Mouse (Mus musculus) megakaryocyte-erythroid progenitor cell, adult 5-6 weeks (primary cell): ENCODE measurements around the gene Snx25. TPM values are rescaled to one million over a fixed set of nuclear protein-coding genes. Genes with fewer than 3 reads are reported as not detected.

Source experiments
- ATAC-seq: replicated peaks from 2 replicates; pipeline ENCODE4 v1.8.0; 2016; ENCODE audit warnings: mild to moderate bottlenecking, inconsistent platforms; ENCODE audit not compliant: severe bottlenecking, poor library complexity, low FRiP score, low TSS enrichment
- total RNA-seq, 2 experiments: library from RNA; stranded (forward) in 1 of 2; stranded (reverse) in 1 of 2; fragments of 200-1000, 215-1000 nt in 1 of 2; fragments of >200 nt in 1 of 2; fragmentation: Nextera tagmentation in 1 of 2; gene quantifications; 2 replicates each; pipeline ENCODE4 v1.2.3; 2014 to 2017

Gene Snx25
- total RNA-seq, 2 experiments from 2014 or later = 8.5 to 25.4 TPM

- ATAC-seq = no peak
Measured at GRCm38 (mm10) chr8:46039666-46040065, 112.3 kb downstream of the Snx25 start.

- ATAC-seq = no peak
Measured at GRCm38 (mm10) chr8:46036217-46036616, 115.7 kb downstream of the Snx25 start.

- no peak for ATAC-seq
Measured at GRCm38 (mm10) chr8:46024392-46024791, 127.6 kb downstream of the Snx25 start.

GRCm38 (mm10) chr8:46022758-46023157 lies 129.2 kb downstream of the Snx25 start:
- ATAC-seq = no peak

- ATAC-seq = no peak
Measured at GRCm38 (mm10) chr8:46022203-46022602, 129.8 kb downstream of the Snx25 start.

- no peak for ATAC-seq
Measured at GRCm38 (mm10) chr8:46010746-46011680, 140.9 kb downstream of the Snx25 start.

- no peak for ATAC-seq
Measured at GRCm38 (mm10) chr8:46010306-46010705, 141.7 kb downstream of the Snx25 start.

GRCm38 (mm10) chr8:46007050-46007672 lies 144.8 kb downstream of the Snx25 start:
- ATAC-seq = no peak

GRCm38 (mm10) chr8:46005596-46005995 lies 146.4 kb downstream of the Snx25 start, which contains the start of gene Ankrd37:
Gene Ankrd37 (minus strand): TSS chr8:46005707.
- no peak for ATAC-seq

GRCm38 (mm10) chr8:45999784-46000705 lies 151.9 kb downstream of the Snx25 start:
- ATAC-seq = peak; percentile 99

GRCm38 (mm10) chr8:45999138-45999783 lies 152.7 kb downstream of the Snx25 start, which contains the start of gene Lrp2bp:
Gene Lrp2bp (plus strand): TSS chr8:45999303.
- ATAC-seq = peak; percentile 17

- ATAC-seq = no peak
Measured at GRCm38 (mm10) chr8:45998228-45998627, 153.7 kb downstream of the Snx25 start.

- no peak for ATAC-seq
Measured at GRCm38 (mm10) chr8:45995576-45995975, 156.4 kb downstream of the Snx25 start.

- ATAC-seq = peak; percentile 73; the same call in 1 of the 2 replicates
Measured at GRCm38 (mm10) chr8:45994111-45994510, 157.8 kb downstream of the Snx25 start.

GRCm38 (mm10) chr8:45990631-45991310 lies 161.2 kb downstream of the Snx25 start:
- no peak for ATAC-seq

GRCm38 (mm10) chr8:45988189-45988588 lies 163.8 kb downstream of the Snx25 start:
- ATAC-seq = peak; percentile 79

- no peak for ATAC-seq
Measured at GRCm38 (mm10) chr8:45986665-45987064, 165.3 kb downstream of the Snx25 start.
